Mouse (Mus musculus): Measurements from ENCODE around the gene 1110002E22Rik. TPM values are rescaled to one million over a fixed set of nuclear protein-coding genes. Genes with fewer than 3 reads are reported as not detected.

Gene 1110002E22Rik
- polyA plus RNA-seq, 1 experiment: not detected

DNA sequence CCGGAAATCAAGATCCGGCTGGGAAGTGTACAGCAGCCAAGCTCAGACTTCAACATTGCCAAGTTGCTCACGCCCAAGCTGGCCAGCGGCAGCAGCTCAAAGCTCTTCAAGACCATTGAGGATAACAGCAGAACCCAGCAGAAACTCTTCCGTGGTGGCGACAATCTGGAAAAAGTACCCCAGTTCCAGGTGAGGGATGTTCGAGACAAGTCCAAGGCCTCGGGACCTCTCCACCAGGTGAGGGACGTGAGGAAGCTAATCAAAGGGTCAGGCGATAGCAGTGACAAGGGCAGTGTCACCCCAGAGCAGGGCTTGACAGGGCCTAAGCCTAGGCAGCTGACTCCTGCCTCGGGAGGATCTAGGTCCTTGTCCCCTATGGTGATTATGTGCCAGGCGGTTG, 3.3 kb downstream of the 1110002E22Rik start:
- Histone ChIP-seq H3K27ac (ENCODE audit: control insufficient read depth, insufficient read depth, low read depth, low read length, poor library complexity) (no peak overlapping the region), H3K4me1 (ENCODE audit: control insufficient read depth, insufficient read depth, low read length) (no peaks in the 10 kb centered on the region), H3K4me3 (replicated peaks; ENCODE audit: control insufficient read depth, low read depth, low read length) (no peak overlapping the region)
- no peak for TF ChIP-seq POLR2A (IDR thresholded peaks at IDR 0.05; ENCODE audit: borderline replicate concordance, control insufficient read depth, low read depth, low read length)
- TF ChIP-seq CTCF (IDR thresholded peaks at IDR 0.05; ENCODE audit: control insufficient read depth, insufficient read depth, low read length): no peak
- 89% methylated on average over 12 of the region's 12 CpGs for WGBS

DNA sequence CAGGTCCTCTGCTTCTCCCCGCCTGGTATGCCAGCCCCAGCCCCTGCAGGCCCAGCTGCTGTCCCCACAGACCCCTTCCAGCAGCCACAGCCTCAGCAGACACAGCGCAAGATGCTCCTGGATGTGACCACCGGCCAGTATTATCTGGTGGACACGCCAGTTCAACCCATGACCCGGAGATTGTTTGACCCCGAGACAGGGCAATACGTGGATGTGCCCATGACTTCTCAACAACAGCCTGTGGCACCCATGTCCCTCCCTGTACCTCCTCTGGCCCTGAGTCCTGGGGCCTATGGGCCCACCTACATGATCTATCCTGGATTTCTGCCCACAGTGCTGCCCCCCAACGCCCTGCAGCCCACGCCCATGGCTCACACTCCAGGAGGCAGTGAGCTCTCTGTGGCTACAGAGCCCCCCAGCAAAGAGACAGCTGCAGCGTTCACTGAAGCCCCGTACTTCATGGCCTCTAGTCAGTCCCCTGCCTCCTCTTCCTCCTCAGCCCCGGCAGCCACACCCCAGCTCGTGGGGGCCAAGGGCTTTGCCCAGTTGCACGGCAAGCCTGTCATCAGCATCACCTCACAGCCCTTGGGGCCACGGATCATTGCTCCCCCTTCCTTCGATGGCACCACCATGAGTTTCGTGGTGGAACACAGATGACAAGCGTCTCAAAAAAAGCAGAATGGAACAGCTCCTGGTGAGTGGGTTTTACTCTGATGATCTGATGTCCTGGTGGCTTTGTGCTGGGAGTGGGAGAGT, 5.1 kb downstream of the 1110002E22Rik start:
- 81% methylated on average over 18 of the region's 18 CpGs for WGBS
- H3K4me3 ChIP-seq (replicated peaks; ENCODE audit: control insufficient read depth, low read depth, low read length): no peak overlapping the region
- TF ChIP-seq POLR2A (IDR thresholded peaks at IDR 0.05; ENCODE audit: borderline replicate concordance, control insufficient read depth, low read depth, low read length) (no peak), CTCF (IDR thresholded peaks at IDR 0.05; ENCODE audit: control insufficient read depth, insufficient read depth, low read length) (no peak)
- no peak overlapping the region for H3K27ac ChIP-seq (ENCODE audit: control insufficient read depth, insufficient read depth, low read depth, low read length, poor library complexity)
- no peaks in the 10 kb centered on the region for H3K4me1 ChIP-seq (ENCODE audit: control insufficient read depth, insufficient read depth, low read length)

DNA sequence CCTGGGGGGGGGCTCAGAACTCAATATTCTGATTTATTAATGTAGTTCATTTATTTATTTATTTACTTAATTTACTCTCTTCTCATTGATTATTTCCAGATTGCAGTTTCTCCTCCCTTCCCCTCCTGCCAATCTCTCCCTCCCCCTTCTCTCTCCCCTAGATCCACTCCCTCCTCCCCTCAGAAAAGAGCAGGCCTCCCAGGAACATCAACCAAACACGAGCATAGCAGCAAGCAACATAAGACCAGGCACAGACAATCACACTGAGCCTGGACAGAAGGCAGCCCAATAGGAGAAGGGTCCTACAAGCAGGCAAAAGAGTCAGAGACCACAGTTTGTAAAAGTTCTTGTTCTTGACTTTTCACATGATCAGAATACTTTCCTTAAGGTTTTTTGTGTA, 6.2 kb downstream of the 1110002E22Rik start:
- Histone ChIP-seq H3K27ac (ENCODE audit: control insufficient read depth, insufficient read depth, low read depth, low read length, poor library complexity) (no peak overlapping the region), H3K4me1 (ENCODE audit: control insufficient read depth, insufficient read depth, low read length) (no peaks in the 10 kb centered on the region), H3K4me3 (replicated peaks; ENCODE audit: control insufficient read depth, low read depth, low read length) (no peak overlapping the region)
- 42% methylated on average over 1 of the region's 1 CpGs for WGBS
- TF ChIP-seq CTCF (IDR thresholded peaks at IDR 0.05; ENCODE audit: control insufficient read depth, insufficient read depth, low read length) (no peak), POLR2A (IDR thresholded peaks at IDR 0.05; ENCODE audit: borderline replicate concordance, control insufficient read depth, low read depth, low read length) (no peak)

DNA sequence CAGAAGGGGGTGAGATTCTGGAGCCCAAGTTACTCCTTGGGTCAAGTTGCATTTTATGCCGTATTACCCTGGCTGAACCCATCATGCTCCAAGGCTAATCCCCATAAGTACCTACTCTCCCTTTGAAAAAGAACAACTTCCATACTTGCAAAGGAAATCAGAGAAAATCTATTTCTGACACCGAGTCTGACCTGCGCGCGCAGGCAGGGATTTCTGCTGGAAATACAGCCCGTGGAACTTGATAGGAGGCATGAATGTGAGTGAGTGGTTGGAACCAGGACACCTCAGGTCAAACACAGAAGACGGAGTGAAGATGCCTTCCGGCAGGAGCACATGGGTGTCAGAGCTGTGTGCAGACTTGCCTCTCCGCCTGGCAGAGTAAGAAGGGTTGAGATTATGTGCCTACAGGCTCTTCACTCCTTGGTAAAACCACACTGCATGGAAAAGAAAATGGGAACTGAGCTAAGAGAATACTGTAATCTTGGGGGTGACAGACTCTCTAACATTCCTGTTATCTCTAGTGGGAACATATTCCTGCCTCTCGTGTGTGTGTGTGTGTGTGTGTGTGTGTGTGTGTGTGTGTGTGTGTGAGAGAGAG, 6.7 kb downstream of the 1110002E22Rik start:
- TF ChIP-seq CTCF (IDR thresholded peaks at IDR 0.05; ENCODE audit: control insufficient read depth, insufficient read depth, low read length) (no peak), POLR2A (IDR thresholded peaks at IDR 0.05; ENCODE audit: borderline replicate concordance, control insufficient read depth, low read depth, low read length) (no peak)
- 76% methylated on average over 10 of the region's 10 CpGs for WGBS
- Histone ChIP-seq H3K4me1 (ENCODE audit: control insufficient read depth, insufficient read depth, low read length) (no peaks in the 10 kb centered on the region), H3K4me3 (replicated peaks; ENCODE audit: control insufficient read depth, low read depth, low read length) (no peak overlapping the region), H3K27ac (ENCODE audit: control insufficient read depth, insufficient read depth, low read depth, low read length, poor library complexity) (no peak overlapping the region)

DNA sequence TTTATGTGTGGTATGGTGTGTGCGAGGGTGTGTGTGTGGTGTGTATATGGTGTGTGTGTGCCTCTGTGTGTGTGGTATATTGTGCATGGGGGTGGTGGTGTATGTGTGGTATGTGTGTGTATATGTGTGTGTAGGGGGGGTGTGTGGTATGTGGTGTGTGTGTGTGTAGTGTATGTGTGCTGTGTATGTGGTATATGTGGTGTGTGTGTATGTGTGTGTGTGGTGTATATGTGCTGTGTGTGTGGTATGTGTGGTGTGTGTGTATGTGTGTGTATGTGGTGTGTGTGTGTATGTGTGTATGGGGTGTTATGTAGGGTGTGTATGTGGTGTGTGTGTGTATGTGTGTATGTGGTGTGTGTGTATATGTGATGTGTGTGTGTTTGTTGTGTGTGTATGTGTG, 9.4 kb downstream of the 1110002E22Rik start:
- TF ChIP-seq CTCF (IDR thresholded peaks at IDR 0.05; ENCODE audit: control insufficient read depth, insufficient read depth, low read length) (no peak), POLR2A (IDR thresholded peaks at IDR 0.05; ENCODE audit: borderline replicate concordance, control insufficient read depth, low read depth, low read length) (no peak)
- no peaks in the 10 kb centered on the region for H3K4me1 ChIP-seq (ENCODE audit: control insufficient read depth, insufficient read depth, low read length)
- H3K4me3 ChIP-seq (replicated peaks; ENCODE audit: control insufficient read depth, low read depth, low read length): no peak overlapping the region
- WGBS: 92% methylated on average over 1 of the region's 1 CpGs
- no peak overlapping the region for H3K27ac ChIP-seq (ENCODE audit: control insufficient read depth, insufficient read depth, low read depth, low read length, poor library complexity)

DNA sequence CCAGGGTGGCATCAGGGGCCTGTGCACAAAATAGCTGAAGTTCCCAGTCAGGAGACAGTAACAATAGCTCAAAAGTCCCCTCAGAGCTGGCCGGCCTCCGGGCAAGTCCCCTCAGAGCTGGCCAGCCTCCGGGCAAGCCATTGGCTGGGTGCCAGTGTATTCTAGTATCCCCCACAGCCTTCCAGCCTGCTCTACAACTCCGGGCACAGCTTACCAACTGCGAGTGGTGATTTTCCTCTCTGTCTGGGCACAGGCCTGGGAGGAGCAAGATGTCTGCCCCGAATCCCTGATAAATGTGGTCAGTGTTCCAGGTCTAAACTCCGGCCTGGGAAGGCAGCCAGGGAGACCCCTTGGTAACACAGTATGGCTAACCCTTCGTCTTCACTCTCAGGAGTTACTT, 10.4 kb downstream of the 1110002E22Rik start:
- Histone ChIP-seq H3K27ac (ENCODE audit: control insufficient read depth, insufficient read depth, low read depth, low read length, poor library complexity) (no peak overlapping the region), H3K4me1 (ENCODE audit: control insufficient read depth, insufficient read depth, low read length) (no peaks in the 10 kb centered on the region), H3K4me3 (replicated peaks; ENCODE audit: control insufficient read depth, low read depth, low read length) (no peak overlapping the region)
- TF ChIP-seq POLR2A (IDR thresholded peaks at IDR 0.05; ENCODE audit: borderline replicate concordance, control insufficient read depth, low read depth, low read length) (no peak), CTCF (IDR thresholded peaks at IDR 0.05; ENCODE audit: control insufficient read depth, insufficient read depth, low read length) (no peak)
- WGBS: 81% methylated on average over 8 of the region's 8 CpGs

DNA sequence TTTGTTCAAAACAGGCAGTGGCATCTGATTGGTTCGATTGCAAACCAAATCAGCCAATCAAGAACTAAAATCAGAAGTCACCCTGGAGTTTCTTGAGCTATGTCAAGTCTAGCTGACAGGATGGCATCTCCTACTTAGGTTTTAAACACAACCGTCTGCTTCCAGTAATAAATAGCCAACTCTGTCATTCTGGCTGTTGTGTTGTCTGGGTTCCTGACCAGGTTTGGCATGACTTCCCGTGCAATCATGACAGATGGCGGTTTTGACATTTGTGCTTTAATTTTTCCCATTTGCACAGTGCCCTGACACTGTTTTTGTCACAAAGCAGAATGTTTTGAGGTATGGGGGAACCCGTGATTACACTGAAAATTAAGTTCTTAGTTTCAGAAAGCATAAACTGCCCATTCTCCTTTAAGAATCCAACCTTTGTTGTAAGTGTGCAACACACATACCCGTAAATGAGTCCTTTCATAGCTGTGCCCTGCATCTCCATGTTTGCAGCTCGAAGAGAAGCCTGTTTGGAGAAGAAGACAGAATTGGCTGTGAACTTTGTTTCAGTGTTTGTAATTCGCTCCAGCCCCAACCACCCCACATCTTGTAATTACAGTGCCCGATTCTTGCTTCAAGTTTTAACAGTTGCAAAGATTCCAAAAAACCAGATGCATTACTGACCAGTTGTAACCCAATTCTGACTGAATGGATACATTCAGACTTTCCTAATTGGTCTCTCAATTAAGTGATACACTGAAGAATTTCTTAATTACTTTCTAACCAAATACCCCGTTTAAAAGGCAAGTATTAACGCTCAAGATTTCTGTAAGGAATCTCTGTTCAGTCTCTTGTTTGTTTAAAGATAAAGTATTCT, 12.9 kb downstream of the 1110002E22Rik start:
- no peak for TF ChIP-seq POLR2A (IDR thresholded peaks at IDR 0.05; ENCODE audit: borderline replicate concordance, control insufficient read depth, low read depth, low read length)
- no peak for TF ChIP-seq CTCF (IDR thresholded peaks at IDR 0.05; ENCODE audit: control insufficient read depth, insufficient read depth, low read length)
- Histone ChIP-seq H3K27ac (ENCODE audit: control insufficient read depth, insufficient read depth, low read depth, low read length, poor library complexity) (no peak overlapping the region), H3K4me1 (ENCODE audit: control insufficient read depth, insufficient read depth, low read length) (no peaks in the 10 kb centered on the region), H3K4me3 (replicated peaks; ENCODE audit: control insufficient read depth, low read depth, low read length) (no peak overlapping the region)
- 73% methylated on average over 11 of the region's 11 CpGs for WGBS

DNA sequence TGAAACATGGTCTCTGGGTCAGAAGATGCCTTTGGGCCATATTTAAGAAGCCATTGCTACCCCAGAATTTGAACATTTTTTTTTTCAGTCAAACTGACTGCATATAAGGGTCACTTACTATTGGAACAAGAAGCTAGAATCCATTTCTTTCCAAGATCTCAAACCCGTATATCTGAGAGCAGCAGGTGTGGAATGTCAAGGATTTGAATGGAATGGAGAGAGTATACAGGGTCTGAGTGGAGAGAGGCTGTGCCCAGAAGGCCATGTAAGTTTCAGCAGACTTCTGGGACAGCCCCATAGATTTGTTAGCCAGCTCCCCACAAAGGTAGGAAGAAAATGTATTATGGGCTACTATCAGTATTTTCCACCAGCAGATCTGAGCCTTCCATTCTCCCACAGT, 13.8 kb downstream of the 1110002E22Rik start:
- no peak for TF ChIP-seq POLR2A (IDR thresholded peaks at IDR 0.05; ENCODE audit: borderline replicate concordance, control insufficient read depth, low read depth, low read length)
- no peak for TF ChIP-seq CTCF (IDR thresholded peaks at IDR 0.05; ENCODE audit: control insufficient read depth, insufficient read depth, low read length)
- Histone ChIP-seq H3K27ac (ENCODE audit: control insufficient read depth, insufficient read depth, low read depth, low read length, poor library complexity) (no peak overlapping the region), H3K4me1 (ENCODE audit: control insufficient read depth, insufficient read depth, low read length) (no peaks in the 10 kb centered on the region), H3K4me3 (replicated peaks; ENCODE audit: control insufficient read depth, low read depth, low read length) (no peak overlapping the region)
- WGBS: 79% methylated on average over 1 of the region's 1 CpGs

Measured in bone marrow, adult 2 months (tissue).